Mouse (Mus musculus): ENCODE measurements around the gene Ugt2b37. TPM values are rescaled to one million over a fixed set of nuclear protein-coding genes. Genes with fewer than 3 reads are reported as not detected.

The Ugt2b37 gene
- polyA plus RNA-seq (2014; fragmentation: Illumina TruSeq; extraction: RNeasy Lipid Tissue Mini Kit (QIAGEN cat#74804); ENCODE audit: low read depth, low replicate concordance) = 4.4 TPM

GRCm38 (mm10) chr5:87254676-87255075, at the start of gene Ugt2b37:
Gene Ugt2b37, minus strand, starts transcription at chr5:87254804.

Other genes with a start within 250 kb of the Ugt2b37 start
- 0.24 TPM for gene Ugt2b36, start 162.2 kb downstream of the Ugt2b37 start, polyA plus RNA-seq (2014; fragmentation: Illumina TruSeq; extraction: RNeasy Lipid Tissue Mini Kit (QIAGEN cat#74804); ENCODE audit: low read depth, low replicate concordance)
- gene Ugt2b5, start 114.5 kb downstream of the Ugt2b37 start, polyA plus RNA-seq (2014; fragmentation: Illumina TruSeq; extraction: RNeasy Lipid Tissue Mini Kit (QIAGEN cat#74804); ENCODE audit: low read depth, low replicate concordance) = 3.8 TPM
- 1.3 TPM for gene Ugt2a3, start 82.4 kb upstream of the Ugt2b37 start, polyA plus RNA-seq (2014; fragmentation: Illumina TruSeq; extraction: RNeasy Lipid Tissue Mini Kit (QIAGEN cat#74804); ENCODE audit: low read depth, low replicate concordance)
- 391 TPM for gene Ugt2b38, start 169.4 kb upstream of the Ugt2b37 start, polyA plus RNA-seq (2014; fragmentation: Illumina TruSeq; extraction: RNeasy Lipid Tissue Mini Kit (QIAGEN cat#74804); ENCODE audit: low read depth, low replicate concordance)
- gene Ugt2a2, start 227.5 kb upstream of the Ugt2b37 start, polyA plus RNA-seq (2014; fragmentation: Illumina TruSeq; extraction: RNeasy Lipid Tissue Mini Kit (QIAGEN cat#74804); ENCODE audit: low read depth, low replicate concordance) = not detected
- gene Gm43638, start 232.0 kb upstream of the Ugt2b37 start, polyA plus RNA-seq (2014; fragmentation: Illumina TruSeq; extraction: RNeasy Lipid Tissue Mini Kit (QIAGEN cat#74804); ENCODE audit: low read depth, low replicate concordance) = not detected
- gene Ugt2a1, start 236.1 kb upstream of the Ugt2b37 start, polyA plus RNA-seq (2014; fragmentation: Illumina TruSeq; extraction: RNeasy Lipid Tissue Mini Kit (QIAGEN cat#74804); ENCODE audit: low read depth, low replicate concordance) = not detected

All from kidney, adult 10 weeks (tissue).